Mouse (Mus musculus): Measurements from ENCODE around the gene Dst.

The Dst gene

GRCm38 (mm10) chr1:33932196-33932595 lies 24.2 kb downstream of the Dst start:
- DNase-seq: no peak

- DNase-seq: no peak
Observed at GRCm38 (mm10) chr1:33932845-33933499, 24.9 kb downstream of the Dst start.

DNA sequence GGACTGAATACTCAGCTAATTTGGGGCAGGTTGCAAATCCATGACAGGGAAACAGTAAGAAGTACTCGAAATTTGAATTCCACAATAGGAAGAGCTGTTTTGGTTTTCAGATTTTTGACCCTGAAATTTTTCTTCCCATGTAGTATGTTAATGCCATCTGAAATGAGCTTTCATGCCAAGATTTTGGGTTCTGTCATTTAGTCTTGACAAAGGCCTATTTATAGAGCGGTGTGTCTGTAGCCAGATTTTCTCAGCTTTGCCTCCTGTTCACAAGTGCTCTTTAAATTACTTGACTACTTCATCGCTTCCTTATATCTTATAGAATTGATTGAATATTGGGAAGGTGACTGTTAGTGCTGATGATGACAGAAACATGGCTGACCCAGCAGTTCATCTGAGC lies 27.9 kb downstream of the Dst start:
- no peak for DNase-seq

GRCm38 (mm10) chr1:33939828-33940227 lies 31.8 kb downstream of the Dst start:
- DNase-seq: no peak

DNA sequence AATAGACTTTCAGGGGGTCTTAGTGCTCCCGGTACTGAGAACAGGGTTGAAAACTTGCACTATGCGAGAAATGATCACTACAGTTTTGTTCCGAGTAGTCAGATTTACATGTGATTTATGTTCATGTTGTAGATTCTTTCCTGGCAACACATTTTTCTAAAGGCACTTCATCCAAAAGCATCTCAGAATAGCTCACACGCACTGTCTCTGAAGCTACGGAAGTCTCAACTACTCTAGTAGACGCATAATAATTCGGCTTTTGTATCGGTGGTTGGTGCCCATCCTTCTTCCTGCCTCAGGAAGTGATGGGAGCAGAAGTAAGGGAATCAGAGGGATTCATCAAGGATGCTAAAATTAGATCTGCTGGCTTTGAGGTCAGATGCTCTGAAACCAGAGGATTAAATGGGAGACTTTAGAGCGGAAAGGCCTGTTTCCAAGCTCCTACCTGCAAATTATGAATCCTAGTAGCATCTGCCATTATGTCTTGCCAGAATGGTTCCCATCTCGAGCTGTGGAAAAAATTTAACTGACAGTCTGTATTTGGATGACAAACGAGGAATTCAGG lies 32.4 kb downstream of the Dst start:
- no peak for DNase-seq

DNA sequence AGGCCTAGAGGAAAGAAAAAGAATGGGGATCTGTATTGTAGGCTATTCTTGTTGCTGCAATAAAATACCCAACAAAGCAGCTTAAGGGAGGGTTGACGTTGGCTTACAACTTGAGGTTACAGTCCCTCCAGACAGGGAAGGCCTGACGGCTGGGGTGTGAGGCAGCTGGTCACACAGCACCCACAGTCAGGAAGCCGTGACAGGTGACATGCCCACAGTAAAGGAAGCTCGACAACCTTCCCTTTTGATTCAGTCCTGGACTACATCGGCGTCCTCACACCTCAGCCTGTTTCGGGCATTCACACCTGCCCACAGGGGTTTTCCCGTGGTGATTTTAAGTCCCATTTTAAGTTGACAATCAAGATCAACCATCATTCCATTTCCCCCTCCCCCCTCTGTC lies 34.6 kb downstream of the Dst start:
- no peak for DNase-seq

GRCm38 (mm10) chr1:33943943-33944342 lies 35.9 kb downstream of the Dst start:
- DNase-seq: no peak

DNA sequence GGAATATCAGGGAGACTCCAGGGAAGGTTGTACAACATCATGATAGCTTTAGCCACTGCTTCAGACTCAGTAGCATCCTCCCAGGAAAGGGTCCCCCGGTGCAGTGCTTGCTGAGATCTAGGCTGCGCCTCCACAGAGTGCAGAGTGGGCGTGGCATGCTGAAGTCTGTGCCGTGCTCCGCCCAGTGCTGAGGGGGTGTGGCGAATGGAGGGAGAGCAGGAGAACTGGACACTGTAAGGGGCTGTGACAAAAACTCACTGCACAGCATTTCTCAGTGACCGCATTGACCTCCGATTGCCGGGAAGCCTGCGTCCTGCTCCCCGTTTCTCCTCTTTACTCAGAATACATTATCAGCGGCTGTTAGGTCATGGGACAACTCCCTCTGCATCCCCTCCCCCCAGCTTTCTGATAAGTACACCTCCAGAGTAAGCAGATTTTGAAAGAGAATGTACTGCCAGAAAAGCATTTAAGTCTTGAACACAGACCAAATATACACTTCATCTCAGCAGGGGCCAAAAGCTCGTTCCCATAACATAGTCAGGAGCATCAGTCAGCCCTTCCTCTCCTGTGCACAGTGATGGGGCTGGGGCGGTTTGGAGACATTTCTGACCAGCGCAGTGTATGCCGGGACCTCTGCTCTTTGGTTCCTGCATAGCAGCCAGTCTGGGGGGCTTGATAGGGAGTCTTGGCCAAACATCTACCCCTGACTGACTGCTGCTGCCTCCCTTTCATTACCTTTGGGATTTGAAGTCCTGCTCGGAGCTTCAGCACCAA lies 37.1 kb downstream of the Dst start:
- DNase-seq: peak; percentile 27 to 63

DNA sequence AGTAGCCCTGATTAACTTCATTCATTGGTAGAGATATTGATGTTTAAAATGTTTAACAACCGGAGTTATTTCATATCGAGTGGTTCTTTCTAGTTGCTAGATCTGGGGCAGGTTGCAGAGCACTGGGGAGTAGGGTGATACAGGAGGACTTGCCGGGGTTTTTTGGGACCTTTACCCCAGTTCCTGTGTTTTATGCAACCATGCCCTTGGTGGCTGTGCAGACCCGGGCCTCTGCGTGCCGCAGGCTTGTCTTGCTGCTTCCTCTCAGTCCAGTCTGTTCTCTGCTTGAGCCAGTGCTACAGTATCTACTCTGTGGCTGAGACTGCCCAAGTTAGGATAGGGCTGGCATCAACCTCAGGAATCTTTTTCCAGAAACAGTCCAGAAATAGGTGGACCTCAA lies 37.7 kb downstream of the Dst start:
- DNase-seq: no peak

DNA sequence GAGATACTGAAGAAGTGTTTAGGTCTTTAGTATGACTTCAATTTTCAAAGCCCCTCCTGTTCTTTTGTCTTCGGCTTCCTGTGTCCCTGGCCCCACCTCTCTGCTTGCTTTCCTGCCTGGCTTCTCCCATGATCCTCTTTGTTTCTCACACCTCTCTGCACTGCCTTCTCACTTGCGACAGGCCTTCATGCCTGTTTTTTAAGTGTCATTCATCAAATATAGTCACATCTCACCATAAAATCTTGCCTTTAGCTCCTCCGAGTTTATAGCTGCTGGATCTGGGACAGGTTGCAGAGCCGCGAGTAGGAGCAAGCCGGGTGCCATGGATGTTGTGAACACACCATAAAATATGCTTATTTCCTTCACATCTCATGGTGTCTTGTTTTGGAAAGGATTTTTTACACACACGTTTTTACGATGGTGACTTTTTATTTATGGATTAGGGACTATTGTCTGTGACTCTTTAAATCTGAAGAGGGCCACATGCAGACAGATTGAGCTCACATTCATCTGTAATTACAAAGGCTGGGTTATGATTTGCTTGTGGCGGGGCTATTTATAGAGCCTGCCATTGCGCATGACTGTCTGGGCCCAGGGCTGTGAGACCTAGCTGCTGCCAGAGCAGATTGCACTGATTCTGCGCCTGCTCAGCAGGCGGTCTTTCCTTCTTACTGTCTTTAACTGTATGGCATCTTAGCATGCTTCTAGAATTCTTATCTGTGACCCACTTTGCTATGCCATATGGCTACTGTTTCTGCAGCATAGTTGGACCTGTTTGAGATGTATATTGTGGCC lies 38.8 kb downstream of the Dst start:
- DNase-seq: peak in 1 of 2 experiments; percentile 4

DNA sequence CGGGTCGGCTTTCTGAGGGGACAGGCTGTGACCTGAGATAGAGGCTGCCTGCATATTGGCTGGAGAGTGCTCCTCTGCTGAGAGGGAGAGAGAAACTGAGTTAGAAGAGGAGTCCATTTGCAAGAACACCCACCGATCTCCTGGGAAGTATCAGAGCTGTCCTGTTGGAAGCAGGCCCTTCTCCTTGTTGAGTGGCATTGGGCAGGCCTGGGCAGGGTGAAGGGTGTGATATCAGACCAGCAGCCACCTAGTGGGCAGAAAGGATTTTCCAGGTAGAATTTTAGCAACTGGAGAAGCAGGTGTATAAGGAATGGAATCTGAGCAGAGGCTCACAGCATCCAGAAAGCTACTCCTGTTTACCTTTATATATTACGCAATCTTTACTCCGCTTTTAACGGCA lies 39.8 kb downstream of the Dst start:
- peak; percentile 4 to 6 for DNase-seq

DNA sequence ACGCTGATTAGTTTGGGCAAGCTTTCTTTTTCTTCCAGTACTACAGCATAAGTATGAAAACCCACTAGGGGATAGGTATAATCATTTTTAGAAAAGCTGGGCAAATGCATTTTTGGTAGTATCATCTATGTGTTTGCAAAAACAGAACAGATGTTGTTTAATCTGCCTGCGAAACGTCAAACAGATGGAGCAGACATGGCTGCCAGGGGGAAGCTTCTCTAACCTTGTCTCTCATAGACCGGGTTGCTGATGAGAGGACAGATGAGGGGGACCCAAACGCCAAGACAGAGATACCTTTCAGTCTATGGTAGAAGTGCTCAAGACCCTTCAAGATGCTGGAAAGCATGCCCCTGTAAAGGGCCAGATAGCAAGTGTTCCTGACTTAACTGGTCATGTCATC lies 40.5 kb downstream of the Dst start:
- no peak for DNase-seq

DNA sequence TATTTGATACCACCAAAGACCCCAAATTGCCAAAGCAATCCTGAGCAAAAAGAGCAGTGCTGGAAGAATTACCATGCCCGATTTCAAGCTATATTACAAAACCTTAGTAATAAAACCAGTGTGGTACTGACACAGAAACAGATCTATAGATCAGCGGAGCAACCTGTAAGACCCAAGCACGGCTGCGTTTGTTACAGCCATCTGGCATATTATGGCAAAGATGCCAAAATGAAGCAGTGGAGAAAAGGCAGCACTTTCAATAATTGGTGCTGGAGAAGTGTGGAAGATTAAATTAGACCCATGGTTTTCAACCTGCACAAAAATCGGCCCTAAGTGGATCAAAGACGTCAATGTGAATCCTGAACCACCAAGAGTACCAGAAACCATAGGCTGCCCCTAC lies 47.6 kb downstream of the Dst start:
- no peak for DNase-seq

DNA sequence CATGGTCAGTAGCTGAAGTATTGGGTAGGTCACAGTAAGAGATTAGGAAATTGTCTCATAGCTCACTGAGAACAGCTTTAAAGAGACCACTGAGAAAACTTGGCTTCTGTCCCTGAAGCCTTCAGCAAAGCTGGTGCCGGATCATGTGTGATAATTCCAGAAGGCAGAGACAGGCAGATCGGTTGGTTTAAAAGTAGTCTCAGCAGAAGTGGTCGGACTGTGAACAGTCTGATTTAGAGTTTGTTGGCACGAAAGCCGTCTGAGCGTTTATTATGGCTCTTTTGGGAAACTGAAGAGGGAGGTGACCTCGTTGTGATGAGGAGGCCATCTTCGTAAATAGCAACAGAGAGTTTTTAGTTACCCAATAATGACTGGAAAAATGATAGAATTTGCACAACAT lies 52.4 kb downstream of the Dst start:
- no peak for DNase-seq

DNA sequence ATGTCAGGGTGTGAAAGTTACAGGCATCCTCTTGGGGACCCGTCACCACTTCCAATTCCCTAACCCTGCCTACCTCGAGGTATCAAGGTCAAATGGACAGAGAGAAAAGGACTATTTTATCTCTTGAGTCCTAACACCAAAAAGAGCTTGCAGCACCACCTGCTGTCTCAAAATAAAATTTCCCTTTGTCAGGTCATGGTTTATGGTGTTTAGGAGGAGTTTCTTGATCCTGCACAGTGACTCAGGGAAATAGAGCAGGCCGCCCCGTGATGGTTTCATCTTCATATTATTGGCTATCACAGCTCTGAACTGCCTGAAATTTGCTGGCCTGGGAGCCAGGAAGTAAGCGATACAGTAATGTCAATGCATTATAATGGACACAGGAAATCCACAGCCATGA lies 56.6 kb downstream of the Dst start:
- peak; percentile 27 to 53 for DNase-seq

DNA sequence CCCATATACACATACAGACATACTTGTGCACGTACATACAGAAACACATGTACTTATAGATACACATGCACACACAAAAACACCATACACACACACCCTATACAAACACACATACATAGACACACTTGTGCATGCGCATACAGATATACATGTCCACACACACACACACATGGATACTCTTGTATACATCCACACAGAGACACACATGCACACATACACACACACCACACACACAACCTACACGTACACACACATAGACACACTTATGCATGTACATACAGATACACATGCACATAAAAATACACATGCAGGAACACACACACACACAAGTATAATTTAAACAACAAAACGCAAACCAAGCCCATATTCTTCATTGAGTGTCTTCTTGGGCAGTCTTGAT lies 57.8 kb downstream of the Dst start:
- no peak for DNase-seq

- peak; percentile 38 for DNase-seq
Observed at GRCm38 (mm10) chr1:33966328-33966727, 58.3 kb downstream of the Dst start.

- no peak for DNase-seq
Observed at GRCm38 (mm10) chr1:33967206-33967605, 59.2 kb downstream of the Dst start.

DNA sequence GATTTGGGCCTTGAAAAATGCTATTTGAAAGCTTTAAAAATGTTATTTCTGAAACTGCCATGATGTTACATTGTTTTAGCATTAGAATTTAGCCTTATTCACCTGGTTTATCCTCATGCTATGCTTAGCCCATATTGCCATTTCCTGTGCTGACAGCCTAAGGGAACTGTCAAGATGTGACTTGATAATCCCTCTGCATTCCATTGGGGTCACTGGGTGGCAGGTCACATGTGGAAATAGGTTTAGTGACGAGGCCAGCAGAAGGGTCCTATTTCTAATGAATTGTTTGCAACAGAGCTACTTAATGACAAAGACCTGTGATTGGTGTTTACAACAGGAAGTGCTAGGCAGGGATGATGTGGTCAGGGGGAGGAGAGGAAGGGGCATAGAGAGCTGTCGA lies 61.9 kb downstream of the Dst start:
- no peak for DNase-seq

DNA sequence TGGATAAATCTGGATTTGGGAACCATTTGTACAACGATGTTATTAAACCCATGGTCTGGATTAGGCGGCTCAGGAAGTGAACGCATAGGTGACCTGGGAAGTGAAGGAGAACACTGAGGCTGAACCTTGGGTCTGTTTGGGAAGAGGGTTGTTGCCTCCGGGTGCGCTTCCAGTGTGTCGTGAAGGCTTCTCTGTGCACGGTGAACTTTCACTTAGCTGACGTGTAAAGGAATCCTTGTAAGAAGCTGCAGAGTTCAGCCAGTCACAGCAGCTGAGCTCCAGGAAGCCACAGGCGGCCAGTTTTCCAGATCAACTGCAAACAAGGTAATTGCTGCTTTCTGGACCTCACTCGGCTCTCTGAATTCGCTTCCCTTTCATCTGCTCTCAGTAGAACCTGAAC lies 66.4 kb downstream of the Dst start:
- peak; percentile 8 to 14 for DNase-seq

DNA sequence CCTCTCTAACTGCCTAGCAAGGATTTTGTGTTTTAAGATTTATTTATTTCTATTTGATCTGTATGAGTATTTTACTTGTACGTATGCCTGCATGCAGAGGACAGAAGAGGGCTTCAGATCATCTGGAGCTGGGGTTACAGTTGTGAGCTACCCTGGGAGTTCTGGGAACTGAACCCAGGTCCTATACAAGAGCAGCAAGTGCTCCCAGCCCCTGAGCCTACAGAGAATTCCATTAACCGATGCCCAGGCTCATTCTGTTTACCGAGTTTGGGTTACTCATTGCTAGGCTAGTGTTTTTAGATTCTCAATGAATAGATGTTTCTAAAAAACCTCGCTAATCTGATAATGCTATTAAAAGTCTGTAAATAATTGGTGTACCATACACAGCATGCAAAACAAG lies 67.3 kb downstream of the Dst start:
- DNase-seq: no peak

DNA sequence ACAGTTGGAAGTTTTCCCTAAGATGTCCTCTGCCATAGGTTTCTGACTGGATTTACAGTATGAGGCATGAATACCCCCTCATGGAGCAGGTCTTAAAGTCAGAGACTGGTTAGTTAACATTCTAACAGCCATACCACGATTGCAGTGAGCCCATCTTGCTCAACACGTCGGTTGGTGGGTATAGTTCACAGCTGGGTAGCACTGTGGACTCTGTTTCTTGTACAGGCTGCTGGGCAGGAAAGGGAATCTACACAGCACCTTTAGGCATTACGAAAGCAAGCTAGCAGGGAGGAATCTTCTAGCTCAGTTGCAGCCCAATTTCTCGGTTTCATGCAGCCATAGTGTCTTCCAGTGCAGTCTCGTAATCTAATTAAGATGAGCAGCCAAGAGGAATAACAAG lies 69.8 kb downstream of the Dst start:
- no peak for DNase-seq

DNA sequence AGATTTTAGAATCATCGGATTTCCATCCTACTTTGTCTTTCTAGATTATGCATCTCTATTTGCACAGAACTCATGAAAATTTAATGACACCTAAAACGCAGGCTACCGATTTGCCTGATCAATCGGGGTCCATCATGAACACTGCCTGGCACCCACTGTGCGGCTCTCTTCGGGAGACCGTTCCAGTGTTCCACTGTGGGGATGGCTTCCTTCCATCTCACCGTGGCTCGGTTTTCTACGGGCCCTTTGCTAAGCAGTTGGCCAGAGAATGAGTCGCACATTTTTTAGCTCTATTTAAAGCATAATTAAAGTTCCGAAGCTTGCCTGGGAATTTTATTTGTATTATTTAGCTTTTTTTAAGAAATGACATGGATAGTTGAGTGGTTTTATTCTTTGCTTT lies 72.4 kb downstream of the Dst start:
- DNase-seq: no peak

DNA sequence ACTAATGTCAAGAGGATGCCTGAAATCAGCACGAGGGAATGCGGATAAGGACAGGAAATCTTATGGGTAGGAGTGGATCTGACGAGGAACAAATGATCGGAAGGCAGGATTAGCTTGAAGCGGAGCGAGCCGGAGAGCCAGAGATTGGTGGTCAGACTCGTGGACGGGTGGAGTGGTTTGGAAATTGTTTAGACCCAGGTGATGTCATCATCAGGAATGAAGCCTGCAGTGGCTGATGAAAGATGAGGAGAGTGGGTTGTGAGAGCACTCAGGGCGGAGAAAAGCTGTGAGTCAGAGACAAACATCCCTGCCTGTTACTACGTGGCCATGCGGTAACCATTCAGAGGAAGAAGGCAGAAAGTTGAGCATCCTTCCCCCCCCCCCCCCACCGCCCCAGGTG lies 81.6 kb downstream of the Dst start:
- DNase-seq: no peak

Measured in kidney, postnatal 36 days (tissue).